Mouse (Mus musculus): Measurements from ENCODE around the gene Ap3s2. TPM values are rescaled to one million over a fixed set of nuclear protein-coding genes. Genes with fewer than 3 reads are reported as not detected.

Ap3s2 gene
- polyA plus RNA-seq, 1 experiment from 2014 or later, result 36.8 TPM

GRCm38 (mm10) chr7:79831145-79831544, 89.3 kb downstream of the Ap3s2 start:
- 46% methylated on average over 6 of the region's 6 CpGs for WGBS
- H3K27ac ChIP-seq, result no peak overlapping the region

DNA sequence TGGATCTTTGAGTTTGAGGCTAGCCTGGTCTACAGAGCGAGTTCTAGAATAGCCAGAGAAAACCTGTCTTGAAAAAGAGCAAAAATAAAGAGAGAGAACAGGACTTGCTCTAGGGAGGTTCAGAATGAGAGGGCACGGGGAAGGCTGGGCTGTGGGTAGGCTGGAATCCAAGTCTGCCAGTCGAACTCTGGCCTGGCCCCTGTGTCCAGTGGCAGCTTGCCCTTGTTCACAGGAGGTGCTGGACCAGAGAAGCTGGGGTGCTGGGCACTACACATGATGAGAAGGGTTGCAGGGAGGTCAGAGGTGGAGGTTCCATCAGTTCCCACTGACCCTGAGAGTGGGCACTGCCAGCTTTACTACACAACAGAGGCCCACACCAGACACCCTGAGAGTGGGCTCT, 92.1 kb downstream of the Ap3s2 start:
- no peak overlapping the region for H3K4me2 ChIP-seq (replicated peaks)
- H3K9ac ChIP-seq, result no peak overlapping the region
- H3K4me1 ChIP-seq (replicated peaks), result 0 out of 2 replicates have a peak, but pooled peaks cover 2% of the 10 kb centered on the region
- 75% methylated on average over 3 of the region's 3 CpGs for WGBS
- no peak for ATAC-seq
- H3K4me3 ChIP-seq (replicated peaks), result no peak overlapping the region
- no peaks in the 10 kb centered on the region for H3K9me3 ChIP-seq
- H3K27me3 ChIP-seq (replicated peaks), result no peaks in the 10 kb centered on the region
- peaks cover 10% of the 10 kb centered on the region; the same call in 1 of the 2 replicates for H3K36me3 ChIP-seq
- H3K27ac ChIP-seq, result no peak overlapping the region

More at GRCm38 (mm10) chr7:79831145-79831544, 89.3 kb downstream of the Ap3s2 start:
- Histone ChIP-seq H3K36me3 (no peaks in the 10 kb centered on the region), H3K4me1 (replicated peaks) (0 out of 2 replicates have a peak, but pooled peaks cover 2% of the 10 kb centered on the region), H3K9me3 (no peaks in the 10 kb centered on the region), H3K4me2 (replicated peaks) (no peak overlapping the region), H3K27me3 (replicated peaks) (no peaks in the 10 kb centered on the region), H3K9ac (no peak overlapping the region), H3K4me3 (replicated peaks) (no peak overlapping the region)
- ATAC-seq, result no peak

Other genes with a start within 250 kb of the Ap3s2 start
- gene Kif7, start 204.9 kb downstream of the Ap3s2 start, polyA plus RNA-seq (2015; fragmentation: Nextera tagmentation; extraction: Ambion mirVana), result 2.9 and 3.0 TPM in 2 replicates
- gene Plin1, start 187.7 kb downstream of the Ap3s2 start, polyA plus RNA-seq (2015; fragmentation: Nextera tagmentation; extraction: Ambion mirVana), result 0.16 TPM in 1 of 2 replicates, not detected in the other
- 9.6 and 12.6 TPM in 2 replicates for gene Pex11a, start 177.5 kb downstream of the Ap3s2 start, polyA plus RNA-seq (2015; fragmentation: Nextera tagmentation; extraction: Ambion mirVana)
- gene Wdr93, start 177.5 kb downstream of the Ap3s2 start, polyA plus RNA-seq (2015; fragmentation: Nextera tagmentation; extraction: Ambion mirVana), result 0.20 and 0.30 TPM in 2 replicates
- gene Mesp1, start 126.9 kb downstream of the Ap3s2 start, polyA plus RNA-seq (2015; fragmentation: Nextera tagmentation; extraction: Ambion mirVana), result 0.13 and 0.21 TPM in 2 replicates
- gene Mesp2, start 109.9 kb downstream of the Ap3s2 start, polyA plus RNA-seq (2015; fragmentation: Nextera tagmentation; extraction: Ambion mirVana), result 1.3 and 2.0 TPM in 2 replicates
- 161 and 174 TPM in 2 replicates for gene Anpep, start 59.6 kb downstream of the Ap3s2 start, polyA plus RNA-seq (2015; fragmentation: Nextera tagmentation; extraction: Ambion mirVana)
- gene Arpin, start 14.7 kb upstream of the Ap3s2 start, polyA plus RNA-seq (2015; fragmentation: Nextera tagmentation; extraction: Ambion mirVana), result 49.7 and 52.7 TPM in 2 replicates
- gene Zfp710, start 104.2 kb upstream of the Ap3s2 start, polyA plus RNA-seq (2015; fragmentation: Nextera tagmentation; extraction: Ambion mirVana), result 13.5 and 13.6 TPM in 2 replicates
- gene Idh2, start 194.7 kb upstream of the Ap3s2 start, polyA plus RNA-seq (2015; fragmentation: Nextera tagmentation; extraction: Ambion mirVana), result 520 and 568 TPM in 2 replicates

Data from intestine, embryonic 15.5 days (tissue).